Comparison of ENCODE assay signal across 11 mouse cellular contexts in the genomic region with DNA sequence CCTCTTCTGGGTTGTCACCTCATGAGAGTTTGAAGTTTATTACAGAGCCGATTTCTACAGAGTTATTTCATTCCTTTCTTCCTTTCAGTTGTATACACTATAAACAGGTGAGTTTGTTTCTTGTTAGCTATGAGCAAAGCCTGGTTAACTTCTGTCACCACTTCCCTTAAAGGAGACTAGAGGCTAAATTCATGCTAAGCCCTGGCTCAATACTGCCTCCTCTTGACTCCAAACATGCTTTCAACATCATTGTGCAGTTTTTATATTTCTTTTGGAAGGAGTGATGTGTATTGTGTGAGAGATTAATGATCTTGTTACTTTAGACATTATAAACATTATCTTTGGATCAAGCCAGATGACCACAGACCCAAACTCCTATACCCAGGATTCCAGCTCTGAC. TPM values are rescaled to one million over a fixed set of nuclear protein-coding genes. Genes with fewer than 3 reads are reported as not detected.
A peak's percentile ranks its signal among the peaks of the same experiment; 100 is the strongest.
DNase-seq lines count a peak whose midpoint lies in the region; ATAC-seq and TF ChIP-seq lines count a peak whose summit lies in the region.
"Had no signal": no experiment of that assay in that cellular context is flagged by ENCODE, and none has a peak within 500 bp of the region (broad histone marks: within the 10 kb centered on the region; RNA-seq: fewer than 3 reads in every experiment).

No protein-coding gene starts in this region.

- no peak for DNase-seq in heart, adult 2 months
- DNase-seq in heart, adult 9 months (ENCODE audit: low spot score in 2 of 2): no peak
- no peak for DNase-seq in midbrain, postnatal 0 days (ENCODE audit: low spot score)
- DNase-seq in midbrain, embryonic 11.5 days (ENCODE audit: low spot score, missing footprints): no peak
- peak; percentile 39 for DNase-seq in adipocyte (ENCODE audit: low spot score)
- DNase-seq in splenic B cell, adult 2 months (ENCODE audit: low read depth, low spot score): peak; percentile 64
- DNase-seq in cerebellum, adult 11 months: no peak
- no peak for DNase-seq in left cerebral cortex, postnatal 25 days (ENCODE audit: low spot score in 2 of 2)
- DNase-seq: adrenal gland, postnatal 10 days; kidney, adult 18-20 months had no signal

- peaks cover 9% of the 10 kb centered on the region for H3K4me1 ChIP-seq in heart, adult 2 months (ENCODE audit: control insufficient read depth, insufficient read depth, low read length)
- H3K4me1 ChIP-seq in midbrain, postnatal 0 days (ENCODE audit: insufficient read depth, low read length): no peaks in the 10 kb centered on the region
- H3K4me1 ChIP-seq in midbrain, embryonic 11.5 days (ENCODE audit: control insufficient read depth, insufficient read depth, low read length): peaks cover 4% of the 10 kb centered on the region; the same call in 1 of the 2 replicates

- no peak overlapping the region for H3K9ac ChIP-seq in heart, adult 2 months (ENCODE audit: low read depth, low read length)
- no peak overlapping the region for H3K9ac ChIP-seq in midbrain, postnatal 0 days (replicated peaks; ENCODE audit: low read length, poor library complexity, severe bottlenecking)
- H3K9ac ChIP-seq in midbrain, embryonic 11.5 days (ENCODE audit: low read length): no peak overlapping the region

- intact Hi-C loops in heart, adult 2 months (cut with DNase I): loop anchor here (2.0 kb wide), 1 partner anchor 174 kb away; no protein-coding TSS in a partner anchor
- intact Hi-C loops in left cerebral cortex, postnatal 25 days (cut with DNase I): no loop called here

- peaks cover 3% of the 10 kb centered on the region for H3K36me3 ChIP-seq in heart, adult 2 months (ENCODE audit: control insufficient read depth, insufficient read depth, low read length)
- peaks cover 21% of the 10 kb centered on the region for H3K36me3 ChIP-seq in midbrain, postnatal 0 days (ENCODE audit: insufficient read depth, low read length)
- no peaks in the 10 kb centered on the region for H3K36me3 ChIP-seq in midbrain, embryonic 11.5 days (ENCODE audit: control insufficient read depth, insufficient read depth, low read length)
- H3K36me3 ChIP-seq in splenic B cell, adult 2 months (ENCODE audit: control insufficient read depth, insufficient read depth, low read length, poor library complexity, severe bottlenecking): no peaks in the 10 kb centered on the region

- no peaks in the 10 kb centered on the region for H3K27me3 ChIP-seq in heart, adult 2 months (ENCODE audit: control insufficient read depth, insufficient read depth, low read length)
- H3K27me3 ChIP-seq in midbrain, postnatal 0 days (ENCODE audit: insufficient read depth, low read length): no peaks in the 10 kb centered on the region
- H3K27me3 ChIP-seq in midbrain, embryonic 11.5 days (ENCODE audit: control insufficient read depth, insufficient read depth, low read length): no peaks in the 10 kb centered on the region
- H3K27me3 ChIP-seq in splenic B cell, adult 2 months (ENCODE audit: control insufficient read depth, insufficient read depth, low read length, poor library complexity, severe bottlenecking): no peaks in the 10 kb centered on the region

- no peak for TF ChIP-seq EP300 in heart, adult 2 months (IDR thresholded peaks at IDR 0.05; ENCODE audit: insufficient read depth, low read depth, low read length)

- H3K4me3 ChIP-seq in heart, adult 2 months: no peak overlapping the region
- H3K4me3 ChIP-seq in midbrain, postnatal 0 days (ENCODE audit: low read depth, low read length): no peak overlapping the region
- no peak overlapping the region for H3K4me3 ChIP-seq in midbrain, embryonic 11.5 days (ENCODE audit: low read depth, low read length)
- H3K4me3 ChIP-seq: midbrain, embryonic 10.5 days had no signal

- H3K27ac ChIP-seq in heart, adult 2 months: no peak overlapping the region
- no peak overlapping the region for H3K27ac ChIP-seq in midbrain, postnatal 0 days (ENCODE audit: low read depth, low read length)
- H3K27ac ChIP-seq in midbrain, embryonic 11.5 days (ENCODE audit: low read depth, low read length): no peak overlapping the region
- H3K27ac ChIP-seq: midbrain, embryonic 10.5 days had no signal

- TF ChIP-seq POLR2A in heart, adult 2 months (IDR thresholded peaks at IDR 0.05; ENCODE audit: insufficient read depth, low read depth, low read length): no peak

- no peaks in the 10 kb centered on the region for H3K9me3 ChIP-seq in midbrain, postnatal 0 days (ENCODE audit: low read length)
- no peaks in the 10 kb centered on the region for H3K9me3 ChIP-seq in midbrain, embryonic 11.5 days (ENCODE audit: control insufficient read depth, low read length)
- H3K9me3 ChIP-seq: midbrain, embryonic 10.5 days had no signal

- peak; percentile 66 for TF ChIP-seq CTCF in heart, adult 2 months (IDR thresholded peaks at IDR 0.05)
- TF ChIP-seq CTCF in midbrain, postnatal 0 days (IDR thresholded peaks at IDR 0.05): peak; percentile 58

- WGBS in heart, adult 2 months: 52% methylated on average over 1 of the region's 1 CpGs
- 97% methylated on average over 1 of the region's 1 CpGs for WGBS in midbrain, postnatal 0 days
- 89% methylated on average over 1 of the region's 1 CpGs for WGBS in midbrain, embryonic 11.5 days

- no peak for ATAC-seq in midbrain, postnatal 0 days (ENCODE audit: low FRiP score)
- ATAC-seq in midbrain, embryonic 11.5 days (ENCODE audit: low FRiP score): no peak

- no peaks in the 10 kb centered on the region for H3K79me2 ChIP-seq in heart, adult 2 months (replicated peaks; ENCODE audit: control insufficient read depth, insufficient read depth, low read length)

- no peak overlapping the region for H3K4me2 ChIP-seq in midbrain, postnatal 0 days (ENCODE audit: low read depth, low read length, poor library complexity, severe bottlenecking)
- no peak overlapping the region for H3K4me2 ChIP-seq in midbrain, embryonic 11.5 days

RNA-seq across cellular contexts. Expression of gene Fez2, which starts 47.5 kb away (rescaled TPM):
- total RNA-seq in heart, adult 2 months (2021): 10 to 100 TPM; 76.7 to 80.1 TPM
- 50.4 and 79.4 TPM in 2 replicates for polyA plus RNA-seq in heart, adult 2 months (2012; rRNA removed)
- 46.2 and 51.6 TPM in 2 replicates for total RNA-seq in midbrain, postnatal 0 days (2014; rRNA removed)
- polyA plus RNA-seq in midbrain, postnatal 0 days (2015; fragmentation: Nextera tagmentation; extraction: Ambion mirVana): 60.4 and 66.5 TPM in 2 replicates
- polyA plus RNA-seq in midbrain, embryonic 11.5 days (2014; fragmentation: Nextera tagmentation; extraction: Ambion mirVana): 57.5 and 60.4 TPM in 2 replicates
- 10 to 100 TPM; 34.2 to 36.3 TPM for total RNA-seq in left cerebral cortex, postnatal 25 days (2021)

Comparison
In these comparisons a context has a peak if more than half of its experiments do, and no peak if none do; other contexts are left out.
1. DNase-seq: peak in adipocyte (single experiment) and splenic B cell, adult 2 months (single experiment); none in heart, adult 2 months (0 of 2), heart, adult 9 months (0 of 2), midbrain, postnatal 0 days (single experiment), midbrain, embryonic 11.5 days (single experiment), cerebellum, adult 11 months (single experiment) and left cerebral cortex, postnatal 25 days (0 of 2).